Mouse (Mus musculus): ENCODE data around the gene Rad9b.

DNA sequence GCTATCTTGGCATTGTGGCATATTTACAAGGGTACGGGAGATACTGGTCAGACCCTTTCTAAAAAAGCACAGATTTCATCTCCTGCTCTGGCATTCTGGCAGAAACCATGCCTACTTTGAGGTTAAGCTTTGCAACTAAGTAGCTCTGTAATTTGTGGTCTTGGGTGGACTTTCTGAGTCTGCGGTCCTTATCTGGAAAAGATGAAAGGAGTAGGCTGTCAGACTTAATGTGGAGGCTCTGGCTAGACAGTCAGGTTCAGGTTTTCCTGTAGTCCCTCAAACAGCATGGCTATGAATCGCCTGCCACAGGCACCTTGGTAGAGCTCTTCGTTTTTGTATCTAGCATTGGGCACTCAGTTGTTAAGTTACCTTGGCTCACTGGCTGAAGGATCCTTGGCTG, 67.0 kb downstream of the Rad9b start:
- no peak for TF ChIP-seq GATA1 (IDR thresholded peaks at IDR 0.05; ENCODE audit: borderline replicate concordance, low read length)
- TF ChIP-seq FLI1 (IDR thresholded peaks at IDR 0.05; ENCODE audit: low read length): no peak

All from megakaryocyte, embryonic 14.5 days (primary cell).